Mouse (Mus musculus) ES-Bruce4 (cell line): ENCODE measurements around the gene Map3k7.

ENCODE experiments used
- CTCF ChIP-seq: IDR thresholded peaks from one replicate; pipeline ENCODE4 v1.8.1; 2011; ENCODE audit warnings: low read depth, low read length
- EP300 ChIP-seq: IDR thresholded peaks from 2 replicates; pipeline ENCODE4 v1.6.1; 2011; ENCODE audit warnings: low read depth, low read length; ENCODE audit not compliant: insufficient read depth
- POLR2A ChIP-seq: IDR thresholded peaks from one replicate; pipeline ENCODE4 v1.8.1; 2011; ENCODE audit warnings: low read length; ENCODE audit not compliant: insufficient read depth

- TF ChIP-seq CTCF: no peak
- no peak for TF ChIP-seq POLR2A
- TF ChIP-seq EP300: no peak
These were observed 96.8 kb downstream of the Map3k7 start for GRCm38 (mm10) chr4:32060686-32061085.
